Mouse (Mus musculus) lung, embryonic 16.5 days (tissue): ENCODE measurements around the gene Ms4a4d. TPM values are rescaled to one million over a fixed set of nuclear protein-coding genes. Genes with fewer than 3 reads are reported as not detected.
"Not testable (repeated sequence)": the region's sequence is repeated elsewhere in the genome, so short reads cannot be mapped to it uniquely, and the experiment has no call there.

Experiments
- ATAC-seq: fragments of 200-750 bp; cut with Nextera tagmentation; 2 replicates; pipeline ENCODE4 v1.8.0; 2017; ENCODE audit warnings: low read depth, mild to moderate bottlenecking, moderate library complexity
- H3K27ac ChIP-seq: fragments of 300-500 bp; sonication (generic); 2 replicates; pipeline ENCODE4 v1.5.1; 2014; ENCODE audit warnings: mild to moderate bottlenecking, control low read depth, low read length
- H3K27me3 ChIP-seq: fragments of 300-500 bp; sonication (generic); 2 replicates; pipeline ENCODE4 v1.6.1; 2014; ENCODE audit warnings: low read depth, low read length, mixed read lengths; ENCODE audit not compliant: control insufficient read depth, insufficient read depth
- H3K36me3 ChIP-seq: fragments of 300-500 bp; sonication (generic); 2 replicates; pipeline ENCODE4 v1.6.1; 2014; ENCODE audit warnings: low read length; ENCODE audit not compliant: control insufficient read depth, insufficient read depth
- H3K4me1 ChIP-seq: fragments of 300-500 bp; sonication (generic); replicated peaks from 2 replicates; pipeline ENCODE4 v1.6.1; 2014; ENCODE audit warnings: low read length, mixed read lengths; ENCODE audit not compliant: control insufficient read depth, insufficient read depth
- H3K4me2 ChIP-seq: fragments of 300-500 bp; sonication (generic); 2 replicates; pipeline ENCODE4 v1.6.1; 2014; ENCODE audit warnings: low read depth, low read length, control low read depth
- H3K4me3 ChIP-seq: fragments of 300-500 bp; sonication (generic); 2 replicates; pipeline ENCODE4 v1.5.1; 2014; ENCODE audit warnings: mild to moderate bottlenecking, low read length, control low read depth
- H3K9ac ChIP-seq: fragments of 300-500 bp; sonication (generic); 2 replicates; pipeline ENCODE4 v1.6.1; 2014; ENCODE audit warnings: low read length, control low read depth
- H3K9me3 ChIP-seq: fragments of 300-500 bp; sonication (generic); 2 replicates; pipeline ENCODE4 v1.6.1; 2016; ENCODE audit warnings: low read length; ENCODE audit not compliant: control insufficient read depth
- WGBS: fragments of 180-500 bp; shearing (Covaris S2); extraction: QIAGEN DNeasy Blood & Tissue Kit; methylation state at CpG from one replicate; pipeline ENCODE4 v1.1.7; 2014; 5-methylcytosine and 5-hydroxymethylcytosine counted together
- polyA plus RNA-seq: library from polyadenylated mRNA; unstranded; fragments of >200 nt; fragmentation: Nextera tagmentation; extraction: Ambion mirVana; gene quantifications from 2 replicates; pipeline ENCODE4 v1.2.1, GENCODE M21; 2015

Gene Ms4a4d
- polyA plus RNA-seq, 1 experiment from 2014 or later, result 2.1 TPM

DNA sequence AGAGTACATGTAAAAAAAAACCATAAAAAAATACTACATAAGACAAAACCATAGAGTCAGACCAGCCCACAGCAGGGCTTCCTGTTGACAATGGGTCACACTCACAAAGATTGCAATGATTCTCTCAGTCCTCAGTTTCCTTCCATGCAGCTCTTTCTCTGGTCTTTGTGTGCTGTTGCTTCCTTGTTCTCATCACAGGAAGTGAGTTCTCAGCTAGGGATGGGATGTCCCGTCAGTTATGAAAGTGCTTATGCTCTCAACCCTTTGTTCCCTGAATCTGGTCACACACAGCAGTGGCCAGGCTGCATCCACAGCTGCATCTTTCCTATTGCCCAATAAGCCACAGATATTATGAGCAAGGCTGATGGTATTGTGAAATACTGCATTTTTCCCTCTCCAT, 23.1 kb upstream of the Ms4a4d start:
- Histone ChIP-seq H3K27ac (no peak overlapping the region), H3K4me3 (no peak overlapping the region), H3K4me1 (no peaks in the 10 kb centered on the region), H3K9me3 (no peaks in the 10 kb centered on the region), H3K4me2 (no peak overlapping the region), H3K9ac (no peak overlapping the region), H3K27me3 (no peaks in the 10 kb centered on the region), H3K36me3 (no peaks in the 10 kb centered on the region)
- no peak for ATAC-seq
- WGBS, result 37% methylated on average over 1 of the region's 1 CpGs

DNA sequence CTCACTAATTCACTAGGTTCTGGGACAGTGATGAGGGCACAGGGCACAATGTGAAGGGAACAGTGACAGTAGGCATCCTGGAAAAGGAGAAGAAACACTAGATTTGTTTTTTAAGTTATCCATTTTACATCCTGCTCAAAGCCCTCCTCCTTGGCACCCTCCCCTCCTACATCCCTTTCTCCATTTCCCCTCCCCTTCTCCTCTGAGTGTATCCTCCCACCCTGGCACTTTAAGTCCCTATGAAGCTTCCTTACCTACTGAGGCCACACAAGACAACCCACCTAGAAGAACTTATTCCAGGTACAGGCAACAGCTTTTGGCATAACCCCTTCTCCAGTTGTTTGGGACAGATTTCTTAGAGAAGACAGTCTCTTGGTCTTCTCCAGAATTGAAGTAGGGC, 20.4 kb upstream of the Ms4a4d start, which contains the start of gene Ms4a6b:
TSS of gene Ms4a6b (plus strand) at position 267 of the 400 bp plus-strand sequence.
- no peaks in the 10 kb centered on the region for H3K9me3 ChIP-seq
- H3K4me2 ChIP-seq, result no peak within 1 kb of the TSS

DNA sequence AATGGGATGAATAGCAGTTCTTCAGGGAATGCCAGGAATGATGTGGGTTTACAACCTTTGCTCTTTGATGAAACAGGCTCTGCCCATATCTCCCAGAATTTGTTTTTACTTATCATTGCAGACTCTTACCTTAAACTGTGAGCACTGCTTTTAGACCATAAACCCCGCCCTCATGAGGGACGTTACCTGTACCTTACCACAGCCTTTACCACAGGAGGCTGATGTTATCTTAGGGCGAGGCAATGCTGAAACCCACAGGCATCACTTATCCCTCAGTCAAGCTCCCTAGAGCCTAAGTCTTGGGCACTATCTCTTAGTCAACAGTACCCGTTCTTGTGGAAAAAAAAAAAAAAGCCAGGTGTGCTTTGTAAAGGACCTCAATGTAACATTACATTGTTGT, 19.8 kb upstream of the Ms4a4d start:
- no peaks in the 10 kb centered on the region for H3K27me3 ChIP-seq
- H3K4me1 ChIP-seq, result no peaks in the 10 kb centered on the region
- no peak overlapping the region for H3K9ac ChIP-seq
- WGBS, result 47% methylated on average over 4 of the region's 4 CpGs
- H3K4me3 ChIP-seq, result no peak overlapping the region
- no peak overlapping the region for H3K27ac ChIP-seq
- H3K9me3 ChIP-seq, result no peaks in the 10 kb centered on the region
- no peak for ATAC-seq
- no peaks in the 10 kb centered on the region for H3K36me3 ChIP-seq
- H3K4me2 ChIP-seq, result no peak overlapping the region

More for the DNA sequence above, 20.4 kb upstream of the Ms4a4d start, which contains the start of gene Ms4a6b:
- Histone ChIP-seq H3K9ac (no peak within 1 kb of the TSS), H3K4me3 (no peak within 1 kb of the TSS), H3K27ac (no peak within 1 kb of the TSS), H3K4me1 (no peaks in the 10 kb centered on the region), H3K27me3 (no peaks in the 10 kb centered on the region), H3K36me3 (no peaks in the 10 kb centered on the region)
- ATAC-seq, result no peak

- H3K9me3 ChIP-seq, H3K36me3 ChIP-seq, H3K27me3 ChIP-seq, ATAC-seq, H3K4me3 ChIP-seq, H3K9ac ChIP-seq, H3K4me1 ChIP-seq, H3K27ac ChIP-seq, H3K4me2 ChIP-seq: not testable (repeated sequence)
- WGBS, result 12% methylated on average over 1 of the region's 1 CpGs
Observed at GRCm38 (mm10) chr19:11517373-11517772, 19.2 kb upstream of the Ms4a4d start.

GRCm38 (mm10) chr19:11518356-11518755, 18.2 kb upstream of the Ms4a4d start:
- 65% methylated on average over 2 of the region's 2 CpGs for WGBS
- not testable (repeated sequence) for H3K27me3 ChIP-seq, H3K4me1 ChIP-seq, H3K36me3 ChIP-seq, ATAC-seq, H3K4me2 ChIP-seq, H3K9me3 ChIP-seq, H3K27ac ChIP-seq, H3K4me3 ChIP-seq, H3K9ac ChIP-seq

GRCm38 (mm10) chr19:11520146-11520545, 16.5 kb upstream of the Ms4a4d start:
- Histone ChIP-seq H3K4me1 (no peaks in the 10 kb centered on the region), H3K4me2 (no peak overlapping the region), H3K27ac (no peak overlapping the region), H3K4me3 (no peak overlapping the region), H3K9ac (no peak overlapping the region), H3K27me3 (no peaks in the 10 kb centered on the region), H3K9me3 (no peaks in the 10 kb centered on the region), H3K36me3 (no peaks in the 10 kb centered on the region)
- WGBS, result 82% methylated on average over 3 of the region's 3 CpGs
- ATAC-seq, result no peak

- no peak overlapping the region for H3K9ac ChIP-seq
- no peaks in the 10 kb centered on the region for H3K36me3 ChIP-seq
- no peak overlapping the region for H3K4me2 ChIP-seq
- 73% methylated on average over 1 of the region's 1 CpGs for WGBS
- no peak overlapping the region for H3K27ac ChIP-seq
- no peaks in the 10 kb centered on the region for H3K27me3 ChIP-seq
- no peak for ATAC-seq
- H3K4me3 ChIP-seq, result no peak overlapping the region
- H3K4me1 ChIP-seq, result no peaks in the 10 kb centered on the region
- H3K9me3 ChIP-seq, result no peaks in the 10 kb centered on the region
Observed at GRCm38 (mm10) chr19:11533421-11533820, 3.2 kb upstream of the Ms4a4d start.

DNA sequence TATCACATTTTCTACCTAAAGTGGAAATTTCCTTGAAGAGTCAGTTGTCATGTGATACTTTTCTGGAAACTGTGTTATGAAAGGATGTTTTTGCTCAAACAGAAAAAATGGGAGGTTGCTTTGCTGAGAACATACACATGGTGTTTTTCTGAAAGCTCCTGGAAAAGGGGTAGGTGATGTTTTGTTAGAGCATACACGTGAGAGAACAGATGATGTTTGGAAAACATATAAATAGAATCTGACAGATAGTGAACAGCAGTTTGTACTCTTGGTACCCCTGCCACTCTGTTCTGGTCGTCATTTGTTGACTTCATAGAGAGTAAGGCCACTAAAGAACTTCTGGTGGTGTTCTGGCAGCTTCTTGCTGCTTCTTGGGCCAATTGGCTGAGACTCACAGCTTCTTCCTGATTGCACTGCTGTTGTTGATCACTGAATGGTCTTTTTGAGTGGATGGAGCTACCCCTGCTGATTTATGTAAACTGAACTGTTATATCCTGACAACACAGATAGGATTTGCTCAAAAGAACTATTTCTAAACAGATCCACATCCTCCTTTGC, 2.6 kb upstream of the Ms4a4d start:
- H3K4me2 ChIP-seq, result no peak overlapping the region
- ATAC-seq, result no peak
- H3K4me1 ChIP-seq, result no peaks in the 10 kb centered on the region
- 36% methylated on average over 2 of the region's 2 CpGs for WGBS
- H3K36me3 ChIP-seq, result no peaks in the 10 kb centered on the region
- H3K9ac ChIP-seq, result no peak overlapping the region
- no peaks in the 10 kb centered on the region for H3K9me3 ChIP-seq
- no peaks in the 10 kb centered on the region for H3K27me3 ChIP-seq
- no peak overlapping the region for H3K4me3 ChIP-seq
- no peak overlapping the region for H3K27ac ChIP-seq

DNA sequence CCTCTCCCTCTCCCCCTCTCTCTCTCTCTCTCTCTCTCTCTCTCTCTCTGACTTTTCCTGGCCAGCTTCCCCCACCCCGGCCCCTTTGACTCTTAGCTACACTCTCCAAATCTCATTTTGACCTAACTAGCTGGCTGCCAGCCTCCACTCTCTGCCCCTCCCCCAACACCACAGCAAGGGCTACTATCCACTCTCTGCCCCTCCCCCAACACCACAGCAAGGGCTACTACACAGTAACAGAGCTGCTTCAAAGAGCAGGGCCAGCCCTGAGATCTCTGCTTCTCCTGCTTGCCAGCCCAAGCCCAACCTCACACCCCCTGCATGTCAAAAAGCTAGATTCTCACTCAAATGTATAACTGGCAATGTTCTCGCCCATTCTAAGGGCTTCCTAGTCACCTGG, 735 bp downstream of the Ms4a4d start:
- Histone ChIP-seq H3K27me3 (no peaks in the 10 kb centered on the region), H3K9ac (no peak overlapping the region), H3K36me3 (no peaks in the 10 kb centered on the region), H3K4me1 (no peaks in the 10 kb centered on the region), H3K4me2 (no peak overlapping the region), H3K27ac (no peak overlapping the region), H3K4me3 (no peak overlapping the region), H3K9me3 (no peaks in the 10 kb centered on the region)
- 16% methylated on average over 2 of the region's 2 CpGs for WGBS
- no peak for ATAC-seq
